Mouse (Mus musculus) C2C12 (cell line): Measurements from ENCODE around the gene E2f1.

Experiments
- CEBPB ChIP-seq: IDR thresholded peaks from one replicate; pipeline ENCODE4 v1.6.1; 2011; ENCODE audit warnings: low read depth, mild to moderate bottlenecking, control low read depth, moderate library complexity
- CTCF ChIP-seq: IDR thresholded peaks from one replicate; pipeline ENCODE4 v1.5.1; 2011; ENCODE audit not compliant: control insufficient read depth, insufficient read depth, insufficient read length
- FOSL1 ChIP-seq: IDR thresholded peaks from one replicate; pipeline ENCODE4 v1.8.0; 2011; ENCODE audit warnings: mild to moderate bottlenecking, low read length; ENCODE audit not compliant: poor library complexity, insufficient read depth, severe bottlenecking
- MAX ChIP-seq: IDR thresholded peaks from one replicate; pipeline ENCODE4 v1.6.1; 2011; ENCODE audit warnings: mild to moderate bottlenecking, control low read depth
- MYOD1 ChIP-seq: IDR thresholded peaks from one replicate; pipeline ENCODE4 v1.6.1; 2011; ENCODE audit warnings: low read depth; ENCODE audit not compliant: control insufficient read depth, insufficient read length
- MYOG ChIP-seq: IDR thresholded peaks from one replicate; pipeline ENCODE4 v1.6.1; 2011; ENCODE audit not compliant: control insufficient read depth, insufficient read length; ENCODE audit errors: extremely low read depth
- USF1 ChIP-seq: IDR thresholded peaks from one replicate; pipeline ENCODE4 v1.6.1; 2011; ENCODE audit warnings: low read depth, mild to moderate bottlenecking, control low read depth, moderate library complexity

- TF ChIP-seq MAX (no peak), CTCF (no peak), MYOG (no peak), USF1 (no peak), MYOD1 (no peak), FOSL1 (no peak), CEBPB (no peak)
Observed at GRCm38 (mm10) chr2:154583906-154584872, 14.5 kb upstream of the E2f1 start.
